Mouse (Mus musculus) brain, embryonic 14.5 days (tissue): Measurements from ENCODE around the gene Pik3ca.

Experiments
- CTCF ChIP-seq: fragments of 200-500 bp; IDR thresholded peaks from 2 replicates; pipeline ENCODE4 v1.5.1; 2012; ENCODE audit warnings: inconsistent platforms, mild to moderate bottlenecking, moderate library complexity, borderline replicate concordance; ENCODE audit not compliant: insufficient read depth, insufficient read length; ENCODE audit errors: extremely low read depth
- POLR2A ChIP-seq: fragments of 200-500 bp; IDR thresholded peaks from 2 replicates; pipeline ENCODE4 v1.6.1; 2012; ENCODE audit warnings: mild to moderate bottlenecking, inconsistent platforms, borderline replicate concordance; ENCODE audit not compliant: poor library complexity, insufficient read depth, insufficient read length, severe bottlenecking; ENCODE audit errors: extremely low read depth

- no peak for TF ChIP-seq POLR2A
- no peak for TF ChIP-seq CTCF
These were observed 113.7 kb downstream of the Pik3ca start for GRCm38 (mm10) chr3:32511191-32511550.
